Mouse (Mus musculus) heart, embryonic 14.5 days (tissue): ENCODE measurements around the gene Cachd1. TPM values are rescaled to one million over a fixed set of nuclear protein-coding genes. Genes with fewer than 3 reads are reported as not detected.
A peak's percentile ranks its signal among the peaks of the same experiment; 100 is the strongest.

ENCODE experiments used
- ATAC-seq: fragments of 200-750 bp; cut with Nextera tagmentation; 2 replicates; pipeline ENCODE4 v1.8.0; 2017; ENCODE audit warnings: low read depth, moderate TSS enrichment; ENCODE audit not compliant: insufficient number of reproducible peaks, insufficient read depth, low FRiP score
- H3K27ac ChIP-seq, 2 experiments: fragments of 200-500 bp in 1 of 2; fragments of 300-500 bp in 1 of 2; sonication (generic) in 1 of 2; replicated peaks in 1 of 2; 2 replicates each; pipeline ENCODE4 v1.5.1; 2012 to 2014; ENCODE audit warnings: low read depth in 2 of 2, low read length in 2 of 2, control low read depth in 1 of 2, mild to moderate bottlenecking in 1 of 2, mixed read lengths in 1 of 2; ENCODE audit not compliant: control insufficient read depth in 1 of 2, insufficient read depth in 1 of 2
- H3K27me3 ChIP-seq: fragments of 300-500 bp; sonication (generic); 2 replicates; pipeline ENCODE4 v1.6.1; 2014; ENCODE audit warnings: mild to moderate bottlenecking, low read length, control low read depth; ENCODE audit not compliant: control insufficient read depth, insufficient read depth
- H3K36me3 ChIP-seq: fragments of 300-500 bp; sonication (generic); 2 replicates; pipeline ENCODE4 v1.6.1; 2014; ENCODE audit warnings: mild to moderate bottlenecking, control low read depth, low read length, mixed read lengths; ENCODE audit not compliant: control insufficient read depth, insufficient read depth
- H3K4me1 ChIP-seq, 2 experiments: fragments of 200-500 bp in 1 of 2; fragments of 300-500 bp in 1 of 2; sonication (generic) in 1 of 2; 2 replicates each; pipeline ENCODE4 v1.6.1; 2012 to 2014; ENCODE audit warnings: low read length in 2 of 2, control low read depth in 1 of 2, mixed read lengths in 1 of 2; ENCODE audit not compliant: control insufficient read depth in 2 of 2, insufficient read depth in 2 of 2
- H3K4me2 ChIP-seq: fragments of 300-500 bp; sonication (generic); 2 replicates; pipeline ENCODE4 v1.6.1; 2014; ENCODE audit warnings: mild to moderate bottlenecking, low read length
- H3K4me3 ChIP-seq, 2 experiments: fragments of 200-500 bp in 1 of 2; fragments of 300-500 bp in 1 of 2; sonication (generic) in 1 of 2; 2 replicates each; pipeline ENCODE4 v1.5.1; 2012 to 2014; ENCODE audit warnings: low read length in 2 of 2, mild to moderate bottlenecking in 2 of 2, control low read depth in 1 of 2, low read depth in 1 of 2, moderate library complexity in 1 of 2; ENCODE audit not compliant: control insufficient read depth in 1 of 2, insufficient read depth in 1 of 2
- H3K9ac ChIP-seq: fragments of 300-500 bp; sonication (generic); 2 replicates; pipeline ENCODE4 v1.6.1; 2014; ENCODE audit warnings: mild to moderate bottlenecking, low read length
- H3K9me3 ChIP-seq: fragments of 300-500 bp; sonication (generic); 2 replicates; pipeline ENCODE4 v1.6.1; 2016; ENCODE audit warnings: low read length, control low read depth; ENCODE audit not compliant: control insufficient read depth
- WGBS: fragments of 180-500 bp; shearing (Covaris S2); extraction: QIAGEN DNeasy Blood & Tissue Kit; methylation state at CpG from one replicate; pipeline ENCODE4 v1.1.7; 2014; 5-methylcytosine and 5-hydroxymethylcytosine counted together
- polyA plus RNA-seq: library from polyadenylated mRNA; unstranded; fragments of >200 nt; fragmentation: Nextera tagmentation; extraction: Ambion mirVana; gene quantifications from 2 replicates; pipeline ENCODE4 v1.2.1, GENCODE M21; 2014

The Cachd1 gene
- polyA plus RNA-seq, 1 experiment from 2014 or later, result 9.2 TPM

- no peaks in the 10 kb centered on the region for H3K36me3 ChIP-seq
- H3K4me3 ChIP-seq, result peak overlapping the region; percentile 72 to 90
- no peak for ATAC-seq
- H3K4me2 ChIP-seq, result peak overlapping the region; percentile 87
- H3K4me1 ChIP-seq, result peaks cover 13 to 20% of the 10 kb centered on the region in 2 experiments
- WGBS, result 8% methylated on average over 16 of the region's 16 CpGs
- H3K9ac ChIP-seq, result peak overlapping the region; percentile 92
- H3K27ac ChIP-seq, result no peak overlapping the region
- no peaks in the 10 kb centered on the region for H3K27me3 ChIP-seq
- no peaks in the 10 kb centered on the region for H3K9me3 ChIP-seq
These were observed 1.6 kb downstream of the Cachd1 start for GRCm38 (mm10) chr4:100778082-100778481.

- ATAC-seq, result no peak
- Histone ChIP-seq H3K36me3 (no peaks in the 10 kb centered on the region), H3K4me1 (peaks cover 13 to 20% of the 10 kb centered on the region in 2 experiments), H3K4me2 (peak overlapping the region; percentile 87), H3K4me3 (peak overlapping the region in 1 of 2 experiments; percentile 90; a peak in 1 of 4 replicates), H3K9me3 (no peaks in the 10 kb centered on the region), H3K27me3 (no peaks in the 10 kb centered on the region), H3K9ac (no peak overlapping the region), H3K27ac (no peak overlapping the region)
- 51% methylated on average over 4 of the region's 4 CpGs for WGBS
These were observed 2.5 kb downstream of the Cachd1 start for GRCm38 (mm10) chr4:100779023-100779422.

- Histone ChIP-seq H3K36me3 (no peaks in the 10 kb centered on the region), H3K9ac (no peak overlapping the region), H3K27ac (no peak overlapping the region), H3K27me3 (no peaks in the 10 kb centered on the region), H3K4me1 (peaks cover 13 to 20% of the 10 kb centered on the region in 2 experiments), H3K9me3 (no peaks in the 10 kb centered on the region), H3K4me3 (no peak overlapping the region), H3K4me2 (peak overlapping the region; percentile 87)
- WGBS, result 54% methylated on average over 5 of the region's 5 CpGs
- ATAC-seq, result no peak
These were observed 3.2 kb downstream of the Cachd1 start for GRCm38 (mm10) chr4:100779695-100780094.

- no peaks in the 10 kb centered on the region for H3K9me3 ChIP-seq
- no peak overlapping the region for H3K4me2 ChIP-seq
- no peak overlapping the region for H3K9ac ChIP-seq
- H3K27ac ChIP-seq, result no peak overlapping the region
- H3K4me3 ChIP-seq, result no peak overlapping the region
- H3K27me3 ChIP-seq, result no peaks in the 10 kb centered on the region
- 60% methylated on average over 6 of the region's 6 CpGs for WGBS
- H3K4me1 ChIP-seq, result peaks cover 13 to 20% of the 10 kb centered on the region in 2 experiments
- ATAC-seq, result no peak
- no peaks in the 10 kb centered on the region for H3K36me3 ChIP-seq
These were observed 4.4 kb downstream of the Cachd1 start for GRCm38 (mm10) chr4:100780911-100781310.

- peaks cover 13 to 26% of the 10 kb centered on the region in 2 experiments for H3K4me1 ChIP-seq
These were observed 5.9 kb downstream of the Cachd1 start for GRCm38 (mm10) chr4:100782348-100782747.

GRCm38 (mm10) chr4:100782891-100783290 is 6.4 kb downstream of the Cachd1 start:
- Histone ChIP-seq H3K36me3 (no peaks in the 10 kb centered on the region), H3K9me3 (no peaks in the 10 kb centered on the region), H3K27ac (no peak overlapping the region), H3K4me2 (no peak overlapping the region), H3K27me3 (no peaks in the 10 kb centered on the region), H3K4me3 (no peak overlapping the region), H3K4me1 (peaks cover 13 to 27% of the 10 kb centered on the region in 2 experiments), H3K9ac (no peak overlapping the region)
- no peak for ATAC-seq
- 84% methylated on average over 3 of the region's 3 CpGs for WGBS

More at GRCm38 (mm10) chr4:100782348-100782747, 5.9 kb downstream of the Cachd1 start:
- 27% methylated on average over 8 of the region's 8 CpGs for WGBS
- Histone ChIP-seq H3K36me3 (no peaks in the 10 kb centered on the region), H3K4me2 (peak overlapping the region; percentile 1; the same call in 1 of the 2 replicates), H3K27me3 (no peaks in the 10 kb centered on the region), H3K27ac (no peak overlapping the region), H3K9ac (no peak overlapping the region), H3K9me3 (no peaks in the 10 kb centered on the region), H3K4me3 (no peak overlapping the region)
- no peak for ATAC-seq

GRCm38 (mm10) chr4:100787201-100787600 is 10.7 kb downstream of the Cachd1 start:
- Histone ChIP-seq H3K36me3 (no peaks in the 10 kb centered on the region), H3K4me1 (peaks cover 4 to 12% of the 10 kb centered on the region in 2 experiments), H3K4me3 (no peak overlapping the region), H3K27ac (no peak overlapping the region), H3K27me3 (no peaks in the 10 kb centered on the region), H3K9ac (no peak overlapping the region), H3K4me2 (no peak overlapping the region), H3K9me3 (no peaks in the 10 kb centered on the region)
- no peak for ATAC-seq
- WGBS, result 55% methylated on average over 3 of the region's 3 CpGs

- Histone ChIP-seq H3K27ac (no peak overlapping the region), H3K27me3 (no peaks in the 10 kb centered on the region), H3K4me3 (no peak overlapping the region), H3K9ac (no peak overlapping the region), H3K36me3 (no peaks in the 10 kb centered on the region), H3K4me1 (peaks cover 0 to 8% of the 10 kb centered on the region in 2 experiments), H3K4me2 (no peak overlapping the region), H3K9me3 (no peaks in the 10 kb centered on the region)
- WGBS, result 74% methylated on average over 5 of the region's 5 CpGs
- no peak for ATAC-seq
These were observed 13.7 kb downstream of the Cachd1 start for GRCm38 (mm10) chr4:100790176-100790575.
